Mouse (Mus musculus): Measurements from ENCODE around the gene Adam12. TPM values are rescaled to one million over a fixed set of nuclear protein-coding genes. Genes with fewer than 3 reads are reported as not detected.

Gene Adam12
- polyA plus RNA-seq, 1 experiment = 3.6 TPM

DNA sequence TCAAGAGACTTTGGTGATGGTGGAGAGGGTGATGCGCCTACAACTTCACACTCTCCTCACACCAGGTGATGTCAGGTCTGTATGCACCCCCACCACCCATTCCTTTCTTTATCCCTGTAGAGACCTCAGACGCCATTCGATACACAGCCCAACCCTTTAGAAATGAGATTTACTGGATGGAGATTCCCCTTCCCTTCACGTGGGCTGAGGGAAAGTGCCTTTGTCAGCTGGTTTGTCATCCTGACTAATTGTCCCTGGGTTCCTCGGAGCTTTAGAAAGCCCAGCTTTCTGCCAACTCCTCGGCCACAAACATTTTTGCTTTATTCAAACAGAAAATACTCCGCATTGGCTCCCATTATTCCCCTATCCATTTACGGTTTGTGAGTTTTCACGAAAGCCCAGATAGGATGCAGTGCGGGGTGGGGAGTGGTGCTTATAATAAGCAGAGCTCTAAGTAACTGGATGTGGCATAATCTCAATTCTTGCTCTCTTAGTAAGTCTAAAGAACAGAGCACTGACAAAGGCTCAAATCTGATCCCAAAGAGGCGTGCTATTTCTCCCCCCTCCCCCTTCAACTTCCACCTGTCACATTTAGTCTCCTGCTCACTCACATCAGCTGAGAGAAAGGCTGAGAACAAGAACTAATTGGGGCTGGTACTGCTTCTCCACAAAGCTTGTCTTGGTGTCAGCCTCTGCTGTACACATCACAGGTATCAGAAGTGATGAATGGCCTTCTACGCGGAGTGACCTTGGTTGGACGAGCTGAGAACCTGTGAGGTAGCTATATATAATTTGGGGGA is 143.2 kb downstream of the Adam12 start:
- no peak for DNase-seq (ENCODE audit: extremely low spot score in 1 of 2, low spot score in 1 of 2)

DNA sequence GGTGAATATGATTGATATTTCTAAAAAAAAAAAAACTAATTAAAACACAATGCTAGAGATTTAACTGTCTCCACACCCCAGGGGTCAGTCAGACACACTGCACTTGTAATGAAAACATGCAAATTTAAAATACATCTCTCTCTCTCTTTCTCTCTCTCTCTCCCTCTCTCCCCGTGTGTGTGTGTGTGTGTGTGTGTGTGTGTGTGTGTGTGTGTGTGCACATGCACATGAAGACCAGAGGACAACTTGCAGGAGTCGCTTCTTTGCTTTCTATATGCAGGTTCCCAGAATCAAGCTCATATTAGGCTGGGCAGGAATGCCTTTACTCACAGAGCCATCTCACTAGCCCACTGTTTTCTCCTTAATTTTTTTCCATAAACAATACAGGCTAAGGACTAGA is 146.6 kb downstream of the Adam12 start:
- DNase-seq (ENCODE audit: extremely low spot score in 1 of 2, low spot score in 1 of 2) = no peak

DNA sequence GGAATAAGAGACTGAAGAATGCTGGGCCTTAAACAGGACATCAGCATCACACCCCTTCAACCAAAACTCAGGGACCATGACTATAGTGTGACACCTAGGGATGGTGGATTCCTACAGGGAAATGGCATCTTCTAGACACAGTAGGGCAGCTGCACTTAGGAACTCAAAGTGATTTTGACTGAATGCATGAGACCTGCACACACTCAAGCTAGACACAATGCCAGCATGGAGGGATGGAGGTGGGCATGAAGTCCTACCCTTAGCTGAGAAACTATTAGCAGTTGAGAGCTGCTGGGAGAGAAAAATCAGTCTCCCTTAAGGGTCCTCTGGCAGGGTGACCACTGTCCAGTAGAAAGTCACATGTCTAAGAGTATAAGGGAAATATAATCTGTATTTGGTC is 147.0 kb downstream of the Adam12 start:
- DNase-seq (ENCODE audit: extremely low spot score in 1 of 2, low spot score in 1 of 2) = no peak

DNA sequence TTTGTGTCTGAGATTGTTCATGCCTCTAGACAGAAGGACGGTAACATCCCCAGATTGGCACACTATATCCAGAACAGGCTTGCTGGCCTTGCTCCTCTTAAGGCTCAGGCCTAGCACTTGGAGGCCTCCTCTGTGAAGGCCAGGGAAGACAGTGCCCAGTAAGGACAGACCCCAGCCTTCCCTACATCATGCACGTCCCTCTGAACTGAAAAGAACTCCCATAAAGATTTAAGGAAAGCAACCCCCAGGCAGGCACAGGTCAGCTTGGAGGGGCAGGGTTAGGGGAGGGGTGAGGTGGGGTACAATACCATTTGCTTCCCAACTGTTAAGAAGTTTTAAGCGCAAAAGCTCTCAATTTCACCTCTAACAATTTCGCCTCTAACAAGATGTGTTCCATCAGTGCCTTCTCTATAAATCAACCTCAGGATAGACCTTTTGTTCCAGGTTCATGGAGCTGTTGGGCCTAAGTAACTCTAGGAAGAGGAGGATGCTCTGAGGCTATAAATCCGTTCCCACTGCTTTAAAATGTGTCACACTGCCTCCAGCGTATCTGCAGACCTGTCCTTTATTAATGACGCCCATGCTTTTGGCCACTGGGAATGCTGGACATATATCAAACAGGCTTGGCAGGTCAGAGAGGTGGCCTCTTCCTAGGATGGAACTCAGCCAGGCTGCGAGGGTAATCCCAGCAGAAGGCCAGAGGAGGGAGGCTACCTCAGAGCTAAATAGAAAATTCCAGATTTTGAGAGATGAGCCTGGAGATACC is 150.5 kb downstream of the Adam12 start:
- no peak for DNase-seq (ENCODE audit: extremely low spot score in 1 of 2, low spot score in 1 of 2)

DNA sequence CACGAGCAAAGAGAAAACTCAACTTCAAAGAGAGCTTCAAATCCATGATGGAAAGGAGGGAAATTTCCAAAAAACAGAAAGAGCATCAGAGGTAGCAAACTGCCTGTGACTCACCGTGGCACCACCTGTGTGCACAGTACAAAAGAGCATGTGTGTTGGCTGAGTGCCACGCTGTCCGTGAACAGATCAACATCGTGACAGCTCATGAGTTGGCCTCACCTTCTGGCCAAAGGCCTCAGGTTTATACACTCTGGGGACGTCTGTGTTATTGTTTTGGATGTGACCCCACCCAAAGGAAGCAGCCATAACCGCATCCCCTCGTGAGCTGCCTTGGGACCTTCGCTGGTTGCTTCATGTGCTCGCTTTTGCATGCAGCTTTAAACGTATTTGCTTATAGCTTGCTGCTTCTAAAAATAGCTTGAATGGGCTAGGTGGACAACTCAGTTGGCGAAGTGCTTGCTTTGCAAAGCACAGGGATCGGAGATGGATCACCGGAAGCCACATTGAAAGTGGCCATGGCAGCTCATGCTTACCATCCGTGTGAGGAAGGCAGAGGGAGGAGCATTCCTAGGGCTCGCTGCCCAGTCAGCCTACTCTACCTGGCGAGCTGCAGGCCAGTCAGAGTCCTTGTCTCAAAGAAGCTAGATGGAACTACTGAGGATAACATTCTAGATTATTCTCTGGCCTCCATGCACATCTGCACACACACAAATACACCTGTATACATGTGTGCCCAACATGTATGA is 151.8 kb downstream of the Adam12 start:
- no peak for DNase-seq (ENCODE audit: extremely low spot score in 1 of 2, low spot score in 1 of 2)

DNA sequence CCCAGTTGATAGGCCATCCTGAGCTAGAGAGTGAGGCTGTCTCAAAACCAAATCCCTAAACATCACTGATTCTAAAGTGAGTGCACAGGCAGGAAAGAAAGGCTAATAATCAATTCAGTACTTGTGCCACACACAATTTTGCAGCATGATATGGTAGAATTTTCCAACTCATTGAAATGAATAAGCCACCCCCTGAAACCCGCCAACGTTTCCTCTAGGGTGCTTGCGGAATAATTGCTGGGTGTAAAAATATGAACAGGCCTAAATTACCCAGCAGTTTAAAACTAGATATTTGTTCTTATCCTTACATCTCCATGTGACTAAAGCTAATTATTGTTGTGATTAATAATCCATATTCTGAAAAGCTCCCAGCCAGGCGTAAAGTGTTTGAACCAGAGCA is 154.3 kb downstream of the Adam12 start:
- DNase-seq (ENCODE audit: extremely low spot score in 1 of 2, low spot score in 1 of 2) = peak in 1 of 2 experiments; percentile 58

DNA sequence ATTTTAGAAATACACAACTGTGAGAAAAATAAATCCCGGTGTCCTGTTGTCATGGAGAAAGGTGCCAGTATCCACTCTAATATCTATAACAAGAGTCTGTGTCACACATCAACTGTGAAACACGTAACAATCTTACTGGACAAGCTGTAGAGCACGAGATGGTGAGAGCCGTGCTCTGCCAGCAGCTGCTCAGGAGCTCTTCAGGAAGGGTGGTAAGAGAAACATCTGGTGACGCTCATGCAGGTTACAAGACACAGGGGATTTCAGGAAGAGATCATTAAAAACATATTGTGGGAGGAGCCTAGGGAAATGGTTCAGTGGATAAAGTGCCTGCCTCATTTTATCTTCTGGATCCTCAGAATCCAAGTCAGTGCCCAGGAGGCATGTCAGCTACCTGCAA is 158.9 kb downstream of the Adam12 start:
- DNase-seq (ENCODE audit: extremely low spot score in 1 of 2, low spot score in 1 of 2) = no peak

DNA sequence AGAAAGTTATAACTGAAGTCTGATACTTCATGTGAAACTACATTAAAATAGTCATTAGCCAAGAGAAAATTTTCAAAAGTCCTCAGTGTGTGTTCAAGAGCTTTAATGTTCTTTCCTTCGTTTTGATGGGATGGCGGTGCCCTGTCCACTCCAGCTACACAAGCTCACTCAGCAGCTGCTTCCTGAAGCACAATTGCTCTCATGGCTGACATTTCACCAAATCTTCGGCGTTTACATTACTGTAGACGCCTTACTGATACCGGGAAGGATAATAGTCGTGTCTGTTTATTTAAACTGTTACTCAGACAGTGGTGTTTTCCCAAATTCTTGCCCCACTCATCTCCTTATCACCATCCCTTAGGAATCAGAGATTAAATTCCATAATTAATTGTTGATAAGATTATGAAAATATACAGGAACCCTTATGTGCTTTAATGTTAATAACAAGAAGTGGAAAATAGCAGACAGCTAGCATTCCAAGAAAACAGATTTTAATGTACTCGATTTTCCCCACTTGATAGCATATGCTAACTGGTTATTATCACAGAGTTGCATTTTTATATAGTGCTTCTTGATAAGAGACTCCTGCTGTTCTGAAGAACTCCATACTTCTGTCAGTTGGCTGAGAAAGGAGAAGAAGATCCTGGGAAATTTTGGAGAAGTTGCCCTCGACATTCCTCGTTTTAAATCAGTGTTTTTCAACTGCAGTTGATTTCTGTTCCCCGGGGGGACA is 160.6 kb downstream of the Adam12 start:
- DNase-seq (ENCODE audit: extremely low spot score in 1 of 2, low spot score in 1 of 2) = no peak

DNA sequence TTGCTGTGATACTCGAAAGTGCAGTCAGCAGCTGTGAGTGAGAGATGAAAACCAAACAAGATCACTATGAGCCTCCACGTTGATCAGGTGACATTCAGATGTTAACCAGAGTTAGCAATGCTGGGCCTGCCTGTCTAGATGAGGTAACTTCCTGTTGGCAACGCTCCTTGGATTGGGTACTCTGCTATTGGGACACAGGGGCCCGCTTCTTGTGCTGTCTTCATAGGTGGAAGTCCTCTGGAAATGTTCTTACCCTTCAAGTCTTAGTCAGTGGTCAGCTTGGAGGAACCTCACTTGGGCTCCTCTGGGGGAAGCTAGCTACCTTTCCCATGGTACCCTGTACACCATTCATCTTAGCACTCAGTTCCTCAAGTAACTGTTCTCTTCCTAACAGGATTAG is 169.3 kb downstream of the Adam12 start:
- no peak for DNase-seq (ENCODE audit: extremely low spot score in 1 of 2, low spot score in 1 of 2)

DNA sequence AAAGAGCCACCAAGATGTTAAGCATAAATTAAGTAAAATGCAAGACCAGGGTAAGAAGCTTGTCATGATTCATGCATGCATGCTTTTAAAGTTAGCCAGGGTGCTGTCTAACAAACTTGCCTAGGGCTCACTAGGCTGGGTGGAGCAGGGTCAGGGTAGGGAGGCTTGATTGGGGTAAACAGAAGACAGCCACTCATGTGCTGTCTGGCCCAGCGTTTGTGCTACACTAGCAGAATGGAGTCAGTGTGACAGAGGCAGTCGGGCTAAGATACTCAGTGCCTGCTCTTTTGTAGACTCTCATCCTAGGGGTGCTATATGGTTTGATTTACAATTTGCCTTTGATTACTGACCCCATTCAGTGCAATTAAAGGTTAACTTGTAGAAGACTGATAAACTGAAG is 179.5 kb downstream of the Adam12 start:
- no peak for DNase-seq (ENCODE audit: extremely low spot score in 1 of 2, low spot score in 1 of 2)

DNA sequence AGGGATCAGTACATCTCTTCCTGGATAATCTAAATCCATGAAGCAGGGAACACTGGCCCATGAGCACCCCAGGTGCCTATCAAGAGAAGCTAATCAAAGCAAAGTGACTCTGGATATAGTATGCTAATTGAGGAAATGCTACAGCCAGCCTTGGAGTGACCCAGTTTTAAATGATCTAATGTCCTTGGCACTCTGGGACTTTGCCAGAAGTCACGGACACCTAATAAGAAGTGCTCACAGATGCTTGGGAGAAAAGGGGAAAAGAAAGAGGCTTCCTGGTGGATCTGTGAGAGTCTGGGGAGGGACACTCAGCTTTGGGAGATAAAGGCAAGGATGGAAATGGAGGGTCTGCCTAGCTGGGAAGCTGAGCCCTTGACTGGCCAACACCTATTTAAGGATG is 181.6 kb downstream of the Adam12 start:
- no peak for DNase-seq (ENCODE audit: extremely low spot score in 1 of 2, low spot score in 1 of 2)

DNA sequence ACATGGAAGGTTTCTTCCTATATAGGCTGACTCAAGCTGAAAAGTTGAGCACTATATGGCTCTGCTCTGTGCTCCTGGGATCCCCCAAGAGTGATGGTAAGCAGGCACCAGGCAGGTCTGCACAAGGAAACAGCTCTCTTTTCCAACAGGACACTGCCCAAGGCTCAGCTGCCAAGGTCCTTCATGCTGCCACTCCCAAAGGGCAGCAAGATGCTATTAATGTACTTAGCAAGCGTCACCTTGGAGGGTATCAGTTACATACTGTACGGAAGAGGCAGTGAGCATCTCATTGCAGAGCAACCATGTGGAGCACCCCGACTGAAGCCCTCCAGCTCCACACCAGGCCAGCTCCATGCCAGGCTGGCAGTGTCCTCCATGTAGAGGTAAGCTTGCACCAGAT is 185.6 kb downstream of the Adam12 start:
- DNase-seq (ENCODE audit: extremely low spot score in 1 of 2, low spot score in 1 of 2) = no peak

DNA sequence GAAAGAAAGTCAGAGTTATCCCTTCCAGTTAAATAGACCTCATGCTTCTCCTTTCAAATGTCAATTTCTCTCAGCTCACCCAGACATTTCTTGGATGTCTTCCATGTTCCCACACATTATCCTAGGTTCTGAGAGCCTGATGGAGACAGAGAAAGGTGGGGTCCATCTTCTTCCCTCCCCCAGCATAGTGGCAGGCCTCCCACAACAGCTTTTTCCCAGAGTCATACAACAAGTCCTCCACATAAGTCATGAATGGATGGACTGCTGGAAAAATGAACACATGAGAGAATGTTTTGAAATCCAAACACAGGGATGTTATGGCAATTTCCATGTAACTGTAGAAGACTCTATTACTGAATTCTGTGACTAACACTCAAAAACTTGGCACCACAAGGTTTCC is 188.4 kb downstream of the Adam12 start:
- DNase-seq (ENCODE audit: extremely low spot score in 1 of 2, low spot score in 1 of 2) = no peak

DNA sequence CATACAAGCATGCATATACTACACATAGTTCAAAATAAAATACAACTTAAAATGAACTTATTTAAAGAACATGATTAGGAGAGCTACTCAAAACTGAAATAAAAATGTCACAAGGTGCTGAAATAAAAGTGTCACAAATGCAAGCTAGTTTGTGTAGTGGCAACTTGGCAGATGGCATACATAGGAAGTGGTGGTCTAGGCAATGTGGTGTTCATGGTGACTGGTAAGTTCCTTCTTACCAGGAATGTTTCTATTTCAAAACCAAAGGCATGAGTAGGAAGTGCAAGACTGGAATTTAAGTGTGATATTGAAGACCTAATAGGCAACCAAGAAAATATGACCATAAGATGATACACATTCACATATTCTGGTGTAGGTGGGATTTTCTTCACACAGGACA is 189.3 kb downstream of the Adam12 start:
- DNase-seq (ENCODE audit: extremely low spot score in 1 of 2, low spot score in 1 of 2) = no peak

DNA sequence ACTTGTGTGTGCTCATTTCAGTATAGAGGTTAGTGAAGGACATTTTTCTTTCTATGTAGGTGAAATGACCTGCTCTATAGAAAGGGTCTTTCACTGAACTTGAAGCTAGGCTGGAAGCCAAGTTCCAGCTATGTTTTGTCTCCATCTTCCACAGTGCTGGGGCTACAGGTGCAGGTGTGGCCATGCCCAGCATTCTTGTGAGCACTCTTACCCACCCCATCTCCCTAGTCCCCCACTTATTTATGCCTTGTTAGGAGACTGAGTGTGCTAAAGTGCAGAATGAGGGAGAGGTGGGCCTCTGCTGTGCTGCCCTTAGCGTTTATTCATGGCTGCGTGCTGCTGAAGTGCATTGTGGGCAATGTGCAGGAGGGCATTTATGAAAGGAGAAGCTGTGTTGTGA is 198.0 kb downstream of the Adam12 start:
- DNase-seq (ENCODE audit: extremely low spot score in 1 of 2, low spot score in 1 of 2) = no peak

DNA sequence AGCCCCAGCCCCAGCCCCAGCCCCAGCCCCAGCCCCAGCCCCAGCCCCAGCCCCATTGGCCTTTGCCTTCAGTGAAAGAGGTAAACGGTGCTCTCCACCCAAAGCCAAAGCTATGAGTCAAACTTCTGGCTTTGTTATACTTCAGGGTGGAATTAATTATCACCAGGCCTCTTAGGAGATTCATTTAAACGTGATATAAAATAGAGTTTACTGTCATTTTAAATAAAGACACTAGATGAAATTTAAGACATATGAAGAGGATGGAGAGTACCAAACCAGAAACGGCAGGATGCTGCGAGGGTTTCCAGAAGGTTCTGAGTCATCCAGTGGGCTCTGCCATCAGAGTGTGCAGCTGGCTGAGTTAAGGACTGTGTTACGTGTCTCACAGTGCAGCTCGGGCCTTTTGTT is 199.0 kb downstream of the Adam12 start:
- peak in 1 of 2 experiments; percentile 51 for DNase-seq (ENCODE audit: extremely low spot score in 1 of 2, low spot score in 1 of 2)

DNA sequence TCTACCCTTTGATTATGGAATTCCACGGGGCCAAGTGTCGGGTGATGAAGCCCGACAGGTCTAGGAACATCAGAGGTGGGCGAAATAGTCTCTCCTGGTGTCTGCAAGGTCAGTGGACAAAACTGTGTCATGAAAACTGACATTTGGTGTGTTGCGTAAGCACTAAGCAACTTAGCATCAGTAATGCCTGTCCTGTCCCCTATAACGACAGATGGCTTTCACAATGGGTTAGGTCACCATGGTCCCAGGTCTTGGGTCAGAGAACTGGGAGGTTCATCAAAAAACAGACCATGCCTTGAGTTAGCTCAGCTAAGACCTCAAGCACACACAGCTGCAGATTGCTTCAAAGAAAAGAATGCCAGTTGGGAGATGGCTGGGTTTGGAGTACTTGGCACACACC is 200.2 kb downstream of the Adam12 start:
- no peak for DNase-seq (ENCODE audit: extremely low spot score in 1 of 2, low spot score in 1 of 2)

DNA sequence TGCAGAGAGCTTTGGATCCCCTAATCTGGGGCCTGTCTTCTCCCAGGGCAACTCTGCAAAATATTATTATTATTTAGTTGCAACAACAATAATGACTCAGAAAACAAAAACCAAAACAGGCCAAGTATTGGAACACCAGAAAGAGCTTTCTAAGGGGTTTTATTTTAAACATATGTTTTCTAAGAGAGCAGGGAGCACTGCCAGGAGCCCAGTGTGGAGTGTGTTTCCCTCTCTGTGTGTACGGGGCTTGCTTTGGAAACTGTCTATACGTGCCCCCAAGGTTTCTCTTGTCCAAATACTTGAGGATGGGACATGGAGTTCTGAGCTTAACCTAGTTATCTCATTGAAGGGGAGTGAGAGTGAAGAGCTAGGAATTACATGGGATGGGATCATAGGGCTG is 200.7 kb downstream of the Adam12 start:
- no peak for DNase-seq (ENCODE audit: extremely low spot score in 1 of 2, low spot score in 1 of 2)

DNA sequence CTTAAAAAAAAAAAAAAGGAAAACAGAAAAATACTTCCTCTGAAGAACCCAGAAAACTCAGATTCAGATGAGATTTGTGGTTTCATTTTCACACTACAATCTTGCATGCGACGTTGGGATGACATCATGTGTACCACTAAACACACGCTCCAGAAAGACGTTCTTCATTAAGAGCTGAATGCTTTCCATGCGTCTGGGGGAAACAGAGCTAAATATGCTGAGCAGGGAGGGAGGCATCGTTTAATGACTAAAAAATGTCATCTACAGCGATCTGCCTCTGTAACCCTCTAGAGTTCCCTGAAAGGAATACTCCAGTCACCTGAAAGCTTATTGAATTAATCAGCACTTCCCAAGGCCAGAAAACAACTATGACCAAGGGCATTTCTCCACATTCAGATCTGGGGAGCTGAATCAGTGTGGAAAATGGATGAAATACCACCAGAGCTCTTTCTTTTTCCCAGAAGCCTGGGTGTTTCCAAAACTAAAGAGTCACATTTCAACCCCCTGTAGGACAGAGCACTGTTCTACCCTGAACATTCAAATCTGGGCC is 203.6 kb downstream of the Adam12 start:
- DNase-seq (ENCODE audit: extremely low spot score in 1 of 2, low spot score in 1 of 2) = no peak

DNA sequence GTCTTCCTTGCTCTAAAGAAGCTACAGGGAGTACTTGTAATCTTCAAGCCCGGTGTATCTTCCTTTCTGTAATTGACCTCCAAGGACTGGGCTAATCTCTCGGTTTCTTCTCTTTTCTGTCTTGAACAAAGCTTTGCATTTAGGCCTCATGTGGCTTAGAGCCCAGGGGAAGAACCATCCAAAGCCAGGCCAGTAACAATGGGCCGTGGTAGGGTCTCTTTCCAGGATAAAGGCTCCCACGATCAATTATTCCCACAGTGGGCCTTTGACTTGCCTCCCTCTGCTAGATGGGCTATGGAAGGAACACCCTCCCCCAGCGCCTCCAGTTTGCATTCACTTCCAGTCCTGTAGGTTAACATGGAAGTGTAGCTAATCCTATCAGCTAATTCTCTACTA is 204.9 kb downstream of the Adam12 start:
- DNase-seq (ENCODE audit: extremely low spot score in 1 of 2, low spot score in 1 of 2) = no peak
